Mouse (Mus musculus) mouse embryonic stem cell (cell line): ENCODE data around the gene Izumo3.
"Not testable (repeated sequence)": the region's sequence is repeated elsewhere in the genome, so short reads cannot be mapped to it uniquely, and the experiment has no call there.

ENCODE experiments used
- in situ Hi-C, 2 experiments: fragments of 300-500 bp; cut with MboI; formaldehyde crosslinking; loops; 1 replicate in 1 of 2; 3 replicates in 1 of 2; pipeline ENCODE4 v1.14.3; 2019 to 2020; ENCODE audit warnings: low sequenced_read_pairs in 2 of 2, low pct_unique_long_range_greater_than_20kb in 1 of 2, mixed read lengths in 1 of 2; ENCODE audit not compliant: unreplicated experiment in 1 of 2

The Izumo3 gene

DNA sequence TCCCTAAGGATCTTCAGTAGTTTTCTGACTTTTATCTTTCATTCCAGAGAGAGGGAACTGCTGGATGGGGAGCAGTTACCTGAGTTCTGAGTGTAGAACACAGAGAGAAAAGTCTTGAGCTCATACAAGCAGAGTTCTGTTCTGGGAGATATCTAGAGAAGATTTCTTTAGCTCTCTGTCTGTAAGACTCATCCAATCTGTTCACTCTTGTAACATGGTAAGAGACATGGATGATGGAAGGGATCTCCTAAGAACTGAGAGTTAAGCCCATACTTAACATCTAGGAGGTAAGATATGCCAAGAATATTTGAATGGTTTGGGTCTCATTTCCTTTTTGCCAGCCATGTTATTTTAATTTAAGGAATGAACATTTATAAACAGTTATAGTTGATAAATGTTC is at the start of gene Izumo3:
Gene Izumo3, minus strand, starts transcription at position 101 of the 400 bp plus-strand sequence.
- in situ Hi-C loops = no loop called here

DNA sequence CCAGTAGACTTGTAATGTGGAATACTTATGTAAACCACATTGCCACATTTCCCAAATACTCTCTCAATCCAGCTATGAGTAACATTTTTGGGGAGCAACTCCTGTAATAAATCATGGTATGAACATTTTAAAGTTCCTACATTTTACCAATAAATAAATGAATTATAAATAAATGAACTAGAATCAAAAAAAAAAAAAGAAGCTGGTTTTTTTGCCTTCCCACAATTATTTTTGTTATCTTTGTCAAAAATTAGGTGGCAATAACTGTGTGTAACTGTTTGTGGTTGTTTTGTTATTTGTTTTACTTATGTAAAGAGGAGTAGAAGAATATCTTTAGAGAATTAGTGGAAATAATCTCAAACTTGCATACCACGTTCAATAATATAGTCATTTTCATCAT is 44.6 kb upstream of the Izumo3 start, which contains the start of gene Gm12666:
Gene Gm12666, minus strand, starts transcription at position 101 of the 400 bp plus-strand sequence.
- in situ Hi-C loops = not testable (repeated sequence)

DNA sequence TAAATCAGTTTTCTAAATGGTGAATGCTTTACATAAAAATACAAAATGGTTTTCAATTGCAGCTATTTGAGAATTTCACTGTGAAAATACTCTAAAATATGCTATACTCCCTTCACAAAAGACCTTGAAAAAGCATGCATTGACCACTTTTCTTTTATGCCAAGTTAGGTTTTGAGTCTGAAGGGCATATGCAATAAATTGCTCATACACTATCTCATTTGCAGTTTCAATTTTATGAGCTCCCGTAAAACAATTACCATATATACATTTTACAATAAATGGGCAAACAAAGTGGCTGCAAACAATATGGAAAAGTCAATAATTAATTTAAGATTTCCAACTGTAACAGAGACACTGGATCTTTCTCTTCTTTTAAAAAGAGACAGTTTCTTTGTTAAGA is 5.6 kb upstream of the Izumo3 start:
- in situ Hi-C loops = no loop called here

DNA sequence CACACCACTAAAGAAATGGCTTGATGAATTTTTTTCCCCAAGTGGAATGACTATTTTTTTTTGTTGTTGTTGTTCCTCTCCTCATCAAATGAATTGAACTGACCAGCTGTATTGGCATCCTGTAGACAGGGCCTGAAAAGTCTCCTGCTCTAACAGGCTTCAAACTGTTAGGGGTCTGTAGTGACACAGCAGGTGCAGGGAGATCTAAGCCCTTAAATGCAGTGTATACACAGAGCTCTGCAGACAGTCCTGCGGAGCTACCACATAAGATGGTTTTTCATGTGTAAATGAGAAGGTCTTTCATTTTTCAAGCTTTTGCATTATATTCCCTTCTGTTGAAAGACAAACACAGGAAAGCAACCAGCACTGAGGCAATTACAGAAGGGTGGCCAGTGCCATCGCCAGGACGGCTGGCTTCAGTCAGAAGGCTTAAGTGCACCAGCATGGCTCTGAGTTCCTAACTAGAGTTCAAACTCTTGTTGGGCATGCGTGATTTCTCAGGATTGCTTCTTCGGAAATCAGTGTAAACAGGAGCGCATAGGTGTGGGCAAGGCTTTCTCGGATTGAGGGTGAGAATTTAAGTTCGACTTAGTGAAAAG is 35.5 kb downstream of the Izumo3 start:
- in situ Hi-C loops = no loop called here

DNA sequence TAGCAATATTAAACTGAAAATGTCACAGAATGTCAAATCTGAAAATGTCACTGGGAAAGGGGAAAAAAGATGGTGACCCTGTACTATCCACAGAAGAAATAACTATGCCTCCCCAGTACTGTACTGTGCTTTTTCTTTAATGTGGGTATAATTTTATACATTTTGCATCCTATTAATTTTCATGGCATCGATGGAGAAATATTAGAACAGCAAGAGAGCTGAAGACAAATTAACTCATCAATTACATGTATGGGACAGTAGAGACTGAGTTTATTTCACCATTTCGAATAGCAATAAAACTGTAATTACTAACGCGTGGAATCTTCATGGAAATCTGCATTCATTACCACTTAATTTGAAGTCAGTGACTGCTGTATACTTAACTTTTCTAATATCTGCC is 49.6 kb downstream of the Izumo3 start:
- in situ Hi-C loops = no loop called here

DNA sequence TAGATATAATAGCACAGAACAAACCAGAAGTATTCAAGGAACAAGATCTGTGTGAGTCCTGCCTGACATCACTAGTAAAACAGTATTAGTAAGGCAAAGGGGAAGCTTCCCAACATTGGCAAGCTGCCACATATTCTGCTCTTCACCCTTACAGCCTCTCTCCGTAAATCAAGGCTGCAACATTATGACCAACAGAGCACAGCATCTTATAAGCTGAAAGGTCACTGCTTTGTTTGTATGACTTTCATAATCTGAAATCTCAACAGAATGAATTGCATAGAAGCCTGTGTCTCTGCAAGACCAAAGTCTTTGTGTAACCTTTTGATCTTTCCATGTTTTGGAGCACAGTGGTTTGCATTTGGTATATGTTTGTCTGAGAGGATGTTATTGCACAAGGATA is 51.1 kb downstream of the Izumo3 start:
- in situ Hi-C loops = no loop called here
